Mouse (Mus musculus) MEL (cell line): ENCODE data around the gene Ccdc182. TPM values are rescaled to one million over a fixed set of nuclear protein-coding genes. Genes with fewer than 3 reads are reported as not detected.

Source experiments
- DNase-seq: peaks from one replicate; pipeline ENCODE4 v3.0.0; 2011; ENCODE audit warnings: low read depth, low spot score
- H3K27ac ChIP-seq: 2 replicates; pipeline ENCODE4 v1.5.1; 2012; ENCODE audit warnings: low read depth, mild to moderate bottlenecking, control low read depth, low read length, moderate library complexity; ENCODE audit not compliant: control insufficient read depth
- H3K27me3 ChIP-seq, 2 experiments: fragments of 150-350 bp in 1 of 2; sonication (generic) in 1 of 2; 2 replicates each; pipeline ENCODE4 v1.6.1; 2012; ENCODE audit warnings: low read length in 2 of 2, mild to moderate bottlenecking in 2 of 2, improper control_type of control experiment in 1 of 2, moderate library complexity in 1 of 2; ENCODE audit not compliant: insufficient read depth in 2 of 2, control insufficient read depth in 1 of 2
- H3K36me3 ChIP-seq, 2 experiments: 2 replicates each; pipeline ENCODE4 v1.6.1; 2012 to 2014; ENCODE audit warnings: low read length in 2 of 2, improper control_type of control experiment in 1 of 2, inconsistent platforms in 1 of 2, mild to moderate bottlenecking in 1 of 2; ENCODE audit not compliant: insufficient read depth in 2 of 2, control insufficient read depth in 1 of 2
- H3K4me1 ChIP-seq, 2 experiments: fragments of 150-350 bp in 1 of 2; sonication (generic) in 1 of 2; 2 replicates each; pipeline ENCODE4 v1.6.1; 2012; ENCODE audit warnings: low read length in 2 of 2, improper control_type of control experiment in 1 of 2, mild to moderate bottlenecking in 1 of 2; ENCODE audit not compliant: insufficient read depth in 2 of 2, control insufficient read depth in 1 of 2
- H3K4me3 ChIP-seq, 2 experiments: fragments of 150-350 bp in 1 of 2; sonication (generic) in 1 of 2; 2 replicates each; pipeline ENCODE4 v1.5.1; 2012; ENCODE audit warnings: low read depth in 2 of 2, low read length in 2 of 2, mild to moderate bottlenecking in 2 of 2, moderate library complexity in 2 of 2, control low read depth in 1 of 2, improper control_type of control experiment in 1 of 2; ENCODE audit not compliant: control insufficient read depth in 1 of 2, insufficient read depth in 1 of 2
- H3K79me2 ChIP-seq: 2 replicates; pipeline ENCODE4 v1.6.1; 2012; ENCODE audit warnings: mild to moderate bottlenecking, low read length, moderate library complexity; ENCODE audit not compliant: control insufficient read depth, poor library complexity, insufficient read depth
- H3K9ac ChIP-seq: 2 replicates; pipeline ENCODE4 v1.6.1; 2012; ENCODE audit warnings: low read depth, mild to moderate bottlenecking, control low read depth, low read length, moderate library complexity; ENCODE audit not compliant: control insufficient read depth, poor library complexity, severe bottlenecking
- H3K9me3 ChIP-seq: fragments of 150-350 bp; sonication (generic); replicated peaks from 2 replicates; pipeline ENCODE4 v1.6.1; 2012; ENCODE audit warnings: mild to moderate bottlenecking, low read length, improper control_type of control experiment, moderate library complexity; ENCODE audit not compliant: insufficient read depth
- BHLHE40 ChIP-seq: IDR thresholded peaks from 2 replicates; pipeline ENCODE4 v1.6.1; 2012; ENCODE audit warnings: low read depth, mild to moderate bottlenecking, inconsistent platforms, low read length, improper control_type of control experiment, borderline replicate concordance
- CTCF ChIP-seq, 3 experiments: IDR thresholded peaks in 2 of 3; conservative IDR thresholded peaks in 1 of 3; 2 replicates each; pipeline ENCODE4 v1.5.1; 2011 to 2012; ENCODE audit warnings: low read length in 3 of 3, low read depth in 2 of 3, mild to moderate bottlenecking in 2 of 3, improper control_type of control experiment in 1 of 3, inconsistent platforms in 1 of 3, mixed read lengths in 1 of 3, moderate library complexity in 1 of 3; ENCODE audit not compliant: control insufficient read depth in 1 of 3, insufficient read depth in 1 of 3, poor library complexity in 1 of 3, severe bottlenecking in 1 of 3
- EP300 ChIP-seq, 2 experiments: IDR thresholded peaks; 2 replicates each; pipeline ENCODE4 v1.6.1; 2011; ENCODE audit warnings: improper control_type of control experiment in 2 of 2, low read length in 2 of 2, low read depth in 1 of 2, mild to moderate bottlenecking in 1 of 2
- GATA1 ChIP-seq: IDR thresholded peaks from 2 replicates; pipeline ENCODE4 v1.6.1; 2011; ENCODE audit warnings: low read depth, low read length, improper control_type of control experiment
- MAX ChIP-seq: IDR thresholded peaks from 2 replicates; pipeline ENCODE4 v1.6.1; 2011; ENCODE audit warnings: low read length, improper control_type of control experiment
- MEF2A ChIP-seq: IDR thresholded peaks from 2 replicates; pipeline ENCODE4 v1.6.1; 2014; ENCODE audit warnings: low read depth, mild to moderate bottlenecking, inconsistent platforms, low read length, improper control_type of control experiment; ENCODE audit not compliant: poor library complexity, insufficient replicate concordance, severe bottlenecking; ENCODE audit errors: extremely low read depth
- MXI1 ChIP-seq: IDR thresholded peaks from 2 replicates; pipeline ENCODE4 v1.6.1; 2011; ENCODE audit warnings: mild to moderate bottlenecking, low read depth, low read length, improper control_type of control experiment
- MYB ChIP-seq: IDR thresholded peaks from 2 replicates; pipeline ENCODE4 v1.6.1; 2011; ENCODE audit warnings: mild to moderate bottlenecking, low read depth, low read length, improper control_type of control experiment
- NRF1 ChIP-seq: IDR thresholded peaks from 2 replicates; pipeline ENCODE4 v1.6.1; 2014; ENCODE audit warnings: low read depth, mild to moderate bottlenecking, inconsistent platforms, low read length, improper control_type of control experiment, moderate library complexity; ENCODE audit not compliant: poor library complexity, insufficient read depth, severe bottlenecking
- RAD21 ChIP-seq: IDR thresholded peaks from 2 replicates; pipeline ENCODE4 v1.6.1; 2011; ENCODE audit warnings: mild to moderate bottlenecking, low read depth, low read length, improper control_type of control experiment
- RCOR1 ChIP-seq: IDR thresholded peaks from 2 replicates; pipeline ENCODE4 v1.6.1; 2012; ENCODE audit warnings: low read depth, mild to moderate bottlenecking, inconsistent platforms, low read length, improper control_type of control experiment
- SIN3A ChIP-seq: IDR thresholded peaks from 2 replicates; pipeline ENCODE4 v1.6.1; 2012; ENCODE audit warnings: low read length, improper control_type of control experiment, inconsistent platforms
- SMC3 ChIP-seq: IDR thresholded peaks from 2 replicates; pipeline ENCODE4 v1.6.1; 2011; ENCODE audit warnings: low read depth, low read length, improper control_type of control experiment
- USF1 ChIP-seq: IDR thresholded peaks from 2 replicates; pipeline ENCODE4 v1.6.1; 2014; ENCODE audit warnings: low read depth, mild to moderate bottlenecking, inconsistent platforms, low read length, improper control_type of control experiment, moderate library complexity
- ZC3H11A ChIP-seq: IDR thresholded peaks from 2 replicates; pipeline ENCODE4 v1.6.1; 2012; ENCODE audit warnings: low read depth, mild to moderate bottlenecking, inconsistent platforms, low read length, improper control_type of control experiment
- polyA plus RNA-seq, 2 experiments: library from polyadenylated mRNA; stranded (reverse) in 1 of 2; unstranded in 1 of 2; fragments of >175 nt in 1 of 2; fragments of >200 nt in 1 of 2; gene quantifications; 2 replicates each; pipeline versions ENCODE4 v1.2.1 to v1.2.4; 2012; ENCODE audit warnings: low replicate concordance in 2 of 2, low read depth in 1 of 2; ENCODE audit not compliant: insufficient read length in 2 of 2, insufficient read depth in 1 of 2, missing spikeins in 1 of 2
- total RNA-seq: library from RNA; depleted of rRNA; stranded (reverse); fragments of 300-350 nt; gene quantifications from 2 replicates; pipeline ENCODE4 v1.2.3, GENCODE M21; 2012

The Ccdc182 gene
- total and polyA plus RNA-seq, 3 experiments: not detected

DNA sequence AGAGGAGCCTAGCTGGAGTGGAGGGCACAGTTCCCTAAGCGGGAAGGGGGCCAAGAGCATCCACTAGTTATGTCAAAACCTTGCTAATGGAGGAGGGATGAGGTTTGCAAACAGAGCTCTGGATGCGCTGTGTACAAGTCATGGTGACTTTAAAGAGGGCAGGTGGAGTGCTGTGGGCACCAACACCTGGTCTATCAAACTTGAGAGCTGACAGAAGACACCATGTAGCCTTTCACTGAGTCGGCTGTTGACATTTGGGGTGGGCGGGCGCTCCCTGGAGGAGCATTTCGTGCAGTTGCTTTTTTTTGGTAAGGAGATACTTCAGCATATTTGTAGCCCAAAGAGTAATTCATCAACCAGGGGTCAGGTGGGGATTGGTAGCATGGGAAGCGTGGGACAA is 42.6 kb upstream of the Ccdc182 start:
- no peaks in the 10 kb centered on the region for H3K4me1 ChIP-seq
- H3K27me3 ChIP-seq: peaks cover 9 to 13% of the 10 kb centered on the region in 2 experiments
- no peak overlapping the region for H3K4me3 ChIP-seq
- no peak for DNase-seq
- 0 out of 4 replicates have a peak, but pooled peaks cover 0 to 3% of the 10 kb centered on the region in 2 experiments for H3K36me3 ChIP-seq
- H3K27ac ChIP-seq: no peak overlapping the region
- no peaks in the 10 kb centered on the region for H3K79me2 ChIP-seq
- H3K9me3 ChIP-seq: no peaks in the 10 kb centered on the region
- TF ChIP-seq RAD21 (no peak), MEF2A (no peak), SMC3 (no peak), USF1 (no peak), MAX (no peak)
- H3K9ac ChIP-seq: no peak overlapping the region

DNA sequence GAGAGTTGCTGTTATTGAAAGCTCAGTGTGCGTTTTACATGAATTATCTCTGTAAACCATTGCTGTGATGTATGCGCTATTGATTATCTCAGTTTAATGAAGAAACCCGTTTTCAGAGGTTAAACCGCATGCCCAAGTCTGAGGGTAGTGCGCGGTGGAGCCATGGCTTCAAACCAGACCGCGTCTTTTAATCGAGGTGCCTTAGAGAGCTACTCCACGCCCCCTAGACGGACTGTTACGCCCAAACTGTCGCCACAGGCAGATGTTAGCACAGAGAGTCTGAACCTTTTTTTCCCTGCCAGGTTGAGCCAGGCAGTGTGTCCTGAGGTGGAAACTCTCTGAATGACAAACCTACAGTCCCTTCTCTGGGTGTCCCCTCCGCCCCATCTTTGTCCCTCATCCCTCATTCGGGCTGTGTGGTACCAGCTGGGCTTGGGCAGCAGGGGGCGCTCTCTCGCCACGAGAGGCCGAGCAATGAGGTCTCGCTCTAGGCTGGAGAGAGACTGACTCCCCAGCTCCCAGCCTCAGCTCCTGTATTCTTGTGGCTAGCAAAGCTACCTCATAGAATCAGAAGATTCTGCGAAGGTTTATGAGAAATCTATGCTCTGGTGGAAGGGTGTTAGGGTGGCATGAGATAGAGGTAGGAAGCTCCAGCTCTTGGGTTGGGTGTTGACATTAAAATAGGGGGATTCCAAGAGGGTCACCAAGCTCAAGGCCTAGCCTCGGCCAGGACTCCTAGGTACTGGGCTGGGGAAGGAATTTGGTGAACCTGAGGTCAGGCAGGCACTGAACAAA is 41.7 kb upstream of the Ccdc182 start:
- Histone ChIP-seq H3K79me2 (no peaks in the 10 kb centered on the region), H3K27me3 (peaks cover 9 to 10% of the 10 kb centered on the region in 2 experiments), H3K9me3 (no peaks in the 10 kb centered on the region), H3K27ac (no peak overlapping the region), H3K36me3 (0 out of 4 replicates have a peak, but pooled peaks cover 0 to 3% of the 10 kb centered on the region in 2 experiments), H3K9ac (no peak overlapping the region), H3K4me1 (no peaks in the 10 kb centered on the region), H3K4me3 (no peak overlapping the region)
- TF ChIP-seq MYB (no peak), EP300 (IDR thresholded peaks at IDR 0.05; ENCODE audit: low read depth in 1 of 2, low read length in 2 of 2) (no peak), SMC3 (peak; percentile 97), CTCF (IDR thresholded peaks at IDR 0.05 in 2 of 3, conservative IDR thresholded peaks at IDR 0.05 in 1 of 3; ENCODE audit: control insufficient read depth in 1 of 3, insufficient read depth in 1 of 3, low read depth in 2 of 3, low read length in 3 of 3, poor library complexity in 1 of 3, severe bottlenecking in 1 of 3) (peak; percentile 89 to 100 (median 98)), RAD21 (peak; percentile 96), SIN3A (no peak), ZC3H11A (peak; percentile 95)
- DNase-seq: peak; percentile 71

DNA sequence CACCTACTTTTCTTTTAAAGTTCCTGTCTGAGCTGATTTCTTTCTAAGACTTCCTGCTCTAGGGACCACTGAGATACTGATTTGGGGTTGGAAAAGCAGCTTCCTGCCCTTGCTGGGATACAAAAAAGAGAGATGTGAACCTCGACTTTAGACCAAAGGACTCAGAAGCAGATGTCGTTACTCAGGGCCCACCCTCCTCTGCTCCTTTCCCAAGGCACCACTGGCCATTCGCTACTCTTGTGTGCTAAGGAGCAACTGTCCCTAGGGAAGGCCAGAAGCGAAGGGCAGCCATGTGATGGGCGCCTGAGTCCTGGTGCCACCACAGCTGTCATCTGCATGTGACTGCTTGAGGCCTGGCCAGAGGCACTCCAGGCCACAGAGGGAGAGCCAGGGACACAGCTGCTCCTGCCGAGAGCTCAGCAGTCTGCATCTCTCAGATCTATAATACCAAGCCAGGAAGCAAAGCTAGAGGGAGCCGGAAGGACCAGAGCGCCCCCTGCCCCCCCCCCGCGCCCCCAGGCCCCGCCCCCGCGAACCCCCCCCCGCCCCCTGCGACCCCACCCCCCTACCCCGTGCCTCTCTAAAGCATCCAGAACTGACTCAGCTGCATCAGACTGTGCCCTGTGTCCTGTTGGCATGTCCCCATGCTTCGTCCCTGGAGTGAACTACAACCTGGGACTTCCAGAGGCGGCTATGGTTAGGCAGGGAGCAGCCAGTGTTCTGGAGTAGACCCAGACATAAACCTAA is 40.9 kb upstream of the Ccdc182 start:
- H3K36me3 ChIP-seq: 0 out of 4 replicates have a peak, but pooled peaks cover 0 to 3% of the 10 kb centered on the region in 2 experiments
- H3K9ac ChIP-seq: no peak overlapping the region
- H3K27me3 ChIP-seq: peaks cover 9% of the 10 kb centered on the region in 2 experiments
- no peak for DNase-seq
- H3K79me2 ChIP-seq: no peaks in the 10 kb centered on the region
- no peak overlapping the region for H3K27ac ChIP-seq
- no peak overlapping the region for H3K4me3 ChIP-seq
- TF ChIP-seq SIN3A (no peak), NRF1 (no peak), RCOR1 (no peak), BHLHE40 (no peak), GATA1 (no peak), RAD21 (no peak), MXI1 (no peak)
- TF ChIP-seq, all 39 proteins: peak for 0
- H3K4me1 ChIP-seq: no peaks in the 10 kb centered on the region
- H3K9me3 ChIP-seq: no peaks in the 10 kb centered on the region
